Mouse (Mus musculus) stomach, embryonic 14.5 days (tissue): Measurements from ENCODE around the gene Borcs5. TPM values are rescaled to one million over a fixed set of nuclear protein-coding genes. Genes with fewer than 3 reads are reported as not detected.

Experiments used
- ATAC-seq: fragments of 200-750 bp; cut with Nextera tagmentation; 2 replicates; pipeline ENCODE4 v1.8.0; 2017; ENCODE audit warnings: low read depth, moderate TSS enrichment; ENCODE audit not compliant: insufficient number of reproducible peaks, insufficient read depth, low FRiP score
- H3K27ac ChIP-seq: fragments of 300-500 bp; sonication (generic); 2 replicates; pipeline ENCODE4 v1.5.1; 2014; ENCODE audit warnings: mild to moderate bottlenecking, low read length, moderate library complexity, mixed read lengths
- H3K27me3 ChIP-seq: fragments of 300-500 bp; sonication (generic); 2 replicates; pipeline ENCODE4 v1.6.1; 2014; ENCODE audit warnings: low read length, control low read depth, mixed read lengths; ENCODE audit not compliant: control insufficient read depth, insufficient read depth
- H3K36me3 ChIP-seq: fragments of 300-500 bp; sonication (generic); 2 replicates; pipeline ENCODE4 v1.6.1; 2014; ENCODE audit warnings: mild to moderate bottlenecking, control low read depth, low read length, moderate library complexity, mixed read lengths; ENCODE audit not compliant: control insufficient read depth, insufficient read depth
- H3K4me1 ChIP-seq: fragments of 300-500 bp; sonication (generic); 2 replicates; pipeline ENCODE4 v1.6.1; 2014; ENCODE audit warnings: low read length, control low read depth, mixed read lengths; ENCODE audit not compliant: control insufficient read depth, insufficient read depth
- H3K4me2 ChIP-seq: fragments of 300-500 bp; sonication (generic); replicated peaks from 2 replicates; pipeline ENCODE4 v1.6.1; 2014; ENCODE audit warnings: low read depth, low read length, control low read depth
- H3K4me3 ChIP-seq: fragments of 300-500 bp; sonication (generic); 2 replicates; pipeline ENCODE4 v1.5.1; 2014; ENCODE audit warnings: low read depth, low read length, control low read depth
- H3K9ac ChIP-seq: fragments of 300-500 bp; sonication (generic); replicated peaks from 2 replicates; pipeline ENCODE4 v1.6.1; 2014; ENCODE audit warnings: low read depth, mild to moderate bottlenecking, control low read depth, low read length, moderate library complexity, mixed read lengths
- H3K9me3 ChIP-seq: fragments of 300-500 bp; sonication (generic); 2 replicates; pipeline ENCODE4 v1.6.1; 2016; ENCODE audit warnings: low read depth, low read length, control low read depth; ENCODE audit not compliant: control insufficient read depth
- WGBS: fragments of 180-500 bp; shearing (Covaris S2); extraction: QIAGEN DNeasy Blood & Tissue Kit; methylation state at CpG from one replicate; pipeline ENCODE4 v1.1.7; 2014; 5-methylcytosine and 5-hydroxymethylcytosine counted together
- polyA plus RNA-seq: library from polyadenylated mRNA; unstranded; fragments of >200 nt; fragmentation: Nextera tagmentation; extraction: Ambion mirVana; gene quantifications from 2 replicates; pipeline ENCODE4 v1.2.1, GENCODE M21; 2014

Gene Borcs5
- polyA plus RNA-seq, 1 experiment from 2014 or later: 21.1 TPM

GRCm38 (mm10) chr6:134753858-134754257 lies 114.5 kb downstream of the Borcs5 start:
- Histone ChIP-seq H3K36me3 (no peaks in the 10 kb centered on the region), H3K4me2 (no peak overlapping the region), H3K4me1 (no peaks in the 10 kb centered on the region), H3K9me3 (no peaks in the 10 kb centered on the region), H3K4me3 (no peak overlapping the region), H3K27me3 (no peaks in the 10 kb centered on the region), H3K27ac (no peak overlapping the region), H3K9ac (no peak overlapping the region)
- ATAC-seq: no peak
- WGBS: 91% methylated on average over 11 of the region's 11 CpGs

- H3K36me3 ChIP-seq: no peaks in the 10 kb centered on the region
- H3K9me3 ChIP-seq: no peaks in the 10 kb centered on the region
- ATAC-seq: no peak
- H3K27me3 ChIP-seq: no peaks in the 10 kb centered on the region
- no peak overlapping the region for H3K4me3 ChIP-seq
- H3K4me1 ChIP-seq: no peaks in the 10 kb centered on the region
- 87% methylated on average over 4 of the region's 4 CpGs for WGBS
- no peak overlapping the region for H3K9ac ChIP-seq
- no peak overlapping the region for H3K27ac ChIP-seq
- no peak overlapping the region for H3K4me2 ChIP-seq
Measured at GRCm38 (mm10) chr6:134756058-134756457, 116.7 kb downstream of the Borcs5 start.

Other genes with a start within 250 kb of the Borcs5 start
- 12.3 and 12.9 TPM in 2 replicates for gene Bcl2l14, start 243.2 kb upstream of the Borcs5 start, polyA plus RNA-seq
- gene Lrp6, start 72.5 kb upstream of the Borcs5 start, polyA plus RNA-seq: 39.6 and 41.3 TPM in 2 replicates
- 9.6 and 10.4 TPM in 2 replicates for gene Mansc1, start 7.0 kb upstream of the Borcs5 start, polyA plus RNA-seq
- gene Dusp16, start 153.1 kb downstream of the Borcs5 start, polyA plus RNA-seq: 19.2 and 21.4 TPM in 2 replicates
- 3.5 and 4.1 TPM in 2 replicates for gene Crebl2, start 190.6 kb downstream of the Borcs5 start, polyA plus RNA-seq